ENCODE assay signal across 9 mouse cellular contexts in genomic region chr7:131432244-131432643, GRCm38 (mm10). TPM values are rescaled to one million over a fixed set of nuclear protein-coding genes. Genes with fewer than 3 reads are reported as not detected.
DNase-seq lines count a peak whose midpoint lies in the region; ATAC-seq and TF ChIP-seq lines count a peak whose summit lies in the region.
"Had no signal": no experiment of that assay in that cellular context is flagged by ENCODE, and none has a peak within 500 bp of the region (broad histone marks: within the 10 kb centered on the region; RNA-seq: fewer than 3 reads in every experiment).

No protein-coding gene starts in this region.

- no peaks in the 10 kb centered on the region for H3K9me3 ChIP-seq in midbrain, embryonic 10.5 days (replicated peaks)
- H3K9me3 ChIP-seq in midbrain, embryonic 16.5 days (replicated peaks; ENCODE audit: control insufficient read depth, low read length, poor library complexity, severe bottlenecking) = no peaks in the 10 kb centered on the region

- H3K36me3 ChIP-seq in midbrain, embryonic 10.5 days = peaks cover 20% of the 10 kb centered on the region
- H3K36me3 ChIP-seq in midbrain, embryonic 16.5 days (ENCODE audit: control insufficient read depth, insufficient read depth, low read length) = peaks cover 22% of the 10 kb centered on the region

- peak; percentile 45; the same call in 1 of the 2 replicates for TF ChIP-seq CTCF in cerebellum, adult 2 months (IDR thresholded peaks at IDR 0.05; ENCODE audit: borderline replicate concordance, insufficient read depth, low read depth, low read length)
- 0 out of 2 replicates have a peak, but pooled peaks have one; percentile 18 for TF ChIP-seq CTCF in lung, adult 2 months (IDR thresholded peaks at IDR 0.05; ENCODE audit: insufficient read depth, low read length)

- ATAC-seq in cerebellum, adult (ENCODE audit: insufficient number of reproducible peaks, low FRiP score, low TSS enrichment) = no peak
- no peak for ATAC-seq in midbrain, embryonic 16.5 days

- TF ChIP-seq POLR2A in cerebellum, adult 2 months (IDR thresholded peaks at IDR 0.05; ENCODE audit: borderline replicate concordance, insufficient read depth, low read length) = no peak
- TF ChIP-seq POLR2A in lung, adult 2 months (IDR thresholded peaks at IDR 0.05; ENCODE audit: borderline replicate concordance, extremely low read depth, low read depth, low read length) = no peak

- 10% methylated on average over 1 of the region's 1 CpGs for WGBS in cerebellum, adult 2 months
- WGBS in midbrain, embryonic 10.5 days = 31% methylated on average over 1 of the region's 1 CpGs
- 8% methylated on average over 1 of the region's 1 CpGs for WGBS in midbrain, embryonic 16.5 days
- WGBS in lung, adult 2 months = 17% methylated on average over 1 of the region's 1 CpGs

- DNase-seq in cerebellum, adult 2 months = peak in 1 of 2 experiments; percentile 18
- peak; percentile 41 for DNase-seq in midbrain, embryonic 10.5 days (ENCODE audit: low spot score)
- peak; percentile 20 to 52 for DNase-seq in frontal cortex, postnatal 14 days (ENCODE audit: low spot score in 2 of 2)
- no peak for DNase-seq in lung, adult 2 months
- no peak for DNase-seq in urinary bladder, adult 18-20 months (ENCODE audit: low spot score in 2 of 2)
- DNase-seq in spleen, postnatal 14 days (ENCODE audit: low spot score in 2 of 2) = no peak

- H3K9ac ChIP-seq in midbrain, embryonic 16.5 days (ENCODE audit: low read depth, low read length) = no peak overlapping the region

- H3K27ac ChIP-seq in cerebellum, adult 2 months (ENCODE audit: insufficient read depth, low read length) = no peak overlapping the region
- H3K27ac ChIP-seq in midbrain, embryonic 10.5 days (replicated peaks) = no peak overlapping the region
- H3K27ac ChIP-seq in midbrain, embryonic 16.5 days (ENCODE audit: low read length) = no peak overlapping the region
- H3K27ac ChIP-seq: macrophage had no signal

- H3K4me3 ChIP-seq in cerebellum, adult 2 months (replicated peaks; ENCODE audit: insufficient read depth, low read depth, low read length) = no peak overlapping the region
- no peak overlapping the region for H3K4me3 ChIP-seq in midbrain, embryonic 10.5 days
- H3K4me3 ChIP-seq in midbrain, embryonic 16.5 days (ENCODE audit: low read depth, low read length) = no peak overlapping the region
- H3K4me3 ChIP-seq in lung, adult 2 months (replicated peaks; ENCODE audit: extremely low read depth, low read depth, low read length) = no peak overlapping the region

- H3K27me3 ChIP-seq in cerebellum, adult 2 months (ENCODE audit: control insufficient read depth, insufficient read depth, low read length) = no peaks in the 10 kb centered on the region
- H3K27me3 ChIP-seq in midbrain, embryonic 10.5 days (ENCODE audit: low read depth, poor library complexity, severe bottlenecking) = no peaks in the 10 kb centered on the region
- no peaks in the 10 kb centered on the region for H3K27me3 ChIP-seq in midbrain, embryonic 16.5 days (ENCODE audit: control insufficient read depth, insufficient read depth, low read depth, low read length)

- no peaks in the 10 kb centered on the region for H3K4me1 ChIP-seq in cerebellum, adult 2 months (ENCODE audit: control insufficient read depth, insufficient read depth, low read length)
- H3K4me1 ChIP-seq in midbrain, embryonic 10.5 days = no peaks in the 10 kb centered on the region
- H3K4me1 ChIP-seq in midbrain, embryonic 16.5 days (ENCODE audit: control insufficient read depth, insufficient read depth, low read length) = no peaks in the 10 kb centered on the region
- H3K4me1 ChIP-seq in lung, adult 2 months (ENCODE audit: control insufficient read depth, insufficient read depth, low read length) = no peaks in the 10 kb centered on the region

- H3K4me2 ChIP-seq in midbrain, embryonic 16.5 days (ENCODE audit: low read length) = no peak overlapping the region

RNA-seq across cellular contexts. Expression of gene Acadsb, which starts 21.8 kb away (rescaled TPM):
- polyA plus RNA-seq in cerebellum, adult 2 months (2012; rRNA removed) = 29.8 and 36.7 TPM in 2 replicates
- 64.1 and 83.5 TPM in 2 replicates for polyA plus RNA-seq in midbrain, embryonic 10.5 days (2016; fragmentation: Nextera tagmentation; extraction: Ambion mirVana)
- polyA plus RNA-seq in midbrain, embryonic 16.5 days (2015; fragmentation: Nextera tagmentation; extraction: Ambion mirVana) = 115 and 121 TPM in 2 replicates
- polyA plus RNA-seq in lung, adult 2 months (2012; rRNA removed) = 9.3 and 14.6 TPM in 2 replicates

RNA-seq across cellular contexts. Expression of gene Ikzf5, which starts 21.9 kb away (rescaled TPM):
- polyA plus RNA-seq in cerebellum, adult 2 months (2012; rRNA removed) = 18.7 and 19.2 TPM in 2 replicates
- 15.6 and 18.7 TPM in 2 replicates for polyA plus RNA-seq in midbrain, embryonic 10.5 days (2016; fragmentation: Nextera tagmentation; extraction: Ambion mirVana)
- polyA plus RNA-seq in midbrain, embryonic 16.5 days (2015; fragmentation: Nextera tagmentation; extraction: Ambion mirVana) = 12.6 and 15.0 TPM in 2 replicates
- 12.4 and 13.3 TPM in 2 replicates for polyA plus RNA-seq in lung, adult 2 months (2012; rRNA removed)

Comparison
In these comparisons a context has a peak if more than half of its experiments do, and no peak if none do; other contexts are left out.
1. DNase-seq: peak in midbrain, embryonic 10.5 days (single experiment) and frontal cortex, postnatal 14 days (2 of 2); none in lung, adult 2 months (single experiment), urinary bladder, adult 18-20 months (0 of 2) and spleen, postnatal 14 days (0 of 2).